Mouse (Mus musculus) kidney, embryonic 14.5 days (tissue): Measurements from ENCODE around the gene Plagl2. TPM values are rescaled to one million over a fixed set of nuclear protein-coding genes. Genes with fewer than 3 reads are reported as not detected.

Experiments
- ATAC-seq: fragments of 200-750 bp; cut with Nextera tagmentation; 2 replicates; pipeline ENCODE4 v1.8.0; 2017; ENCODE audit warnings: moderate number of reproducible peaks, mild to moderate bottlenecking, moderate TSS enrichment, moderate library complexity; ENCODE audit not compliant: low FRiP score, low TSS enrichment
- H3K27ac ChIP-seq: fragments of 300-500 bp; sonication (generic); 2 replicates; pipeline ENCODE4 v1.5.1; 2014; ENCODE audit warnings: low read depth, mild to moderate bottlenecking, low read length, moderate library complexity, mixed read lengths
- H3K27me3 ChIP-seq: fragments of 300-500 bp; sonication (generic); 2 replicates; pipeline ENCODE4 v1.6.1; 2014; ENCODE audit warnings: mild to moderate bottlenecking, low read length; ENCODE audit not compliant: control insufficient read depth, insufficient read depth
- H3K36me3 ChIP-seq: fragments of 300-500 bp; sonication (generic); 2 replicates; pipeline ENCODE4 v1.6.1; 2014; ENCODE audit warnings: low read length, mixed read lengths; ENCODE audit not compliant: control insufficient read depth, insufficient read depth
- H3K4me1 ChIP-seq: fragments of 300-500 bp; sonication (generic); 2 replicates; pipeline ENCODE4 v1.6.1; 2014; ENCODE audit warnings: low read length, mixed read lengths; ENCODE audit not compliant: control insufficient read depth, insufficient read depth
- H3K4me2 ChIP-seq: fragments of 300-500 bp; sonication (generic); replicated peaks from 2 replicates; pipeline ENCODE4 v1.6.1; 2014; ENCODE audit warnings: low read depth, mild to moderate bottlenecking, low read length
- H3K4me3 ChIP-seq: fragments of 300-500 bp; sonication (generic); 2 replicates; pipeline ENCODE4 v1.5.1; 2014; ENCODE audit warnings: mild to moderate bottlenecking, low read length
- H3K9ac ChIP-seq: fragments of 300-500 bp; sonication (generic); 2 replicates; pipeline ENCODE4 v1.6.1; 2014; ENCODE audit warnings: low read depth, mild to moderate bottlenecking, low read length, moderate library complexity
- H3K9me3 ChIP-seq: fragments of 300-500 bp; sonication (generic); 2 replicates; pipeline ENCODE4 v1.6.1; 2016; ENCODE audit warnings: low read length; ENCODE audit not compliant: control insufficient read depth
- WGBS: fragments of 180-500 bp; shearing (Covaris S2); extraction: QIAGEN DNeasy Blood & Tissue Kit; methylation state at CpG from one replicate; pipeline ENCODE4 v1.1.7; 2014; 5-methylcytosine and 5-hydroxymethylcytosine counted together
- polyA plus RNA-seq: library from polyadenylated mRNA; unstranded; fragments of >200 nt; fragmentation: Nextera tagmentation; extraction: Ambion mirVana; gene quantifications from 2 replicates; pipeline ENCODE4 v1.2.1, GENCODE M21; 2014

Plagl2 gene
- polyA plus RNA-seq, 1 experiment from 2014 or later = 26.2 TPM

GRCm38 (mm10) chr2:153242156-153242555 lies 930 bp upstream of the Plagl2 start:
- no peaks in the 10 kb centered on the region for H3K27me3 ChIP-seq
- H3K9ac ChIP-seq = peak overlapping the region; percentile 91
- 58% methylated on average over 6 of the region's 6 CpGs for WGBS
- no peak overlapping the region for H3K27ac ChIP-seq
- H3K4me1 ChIP-seq = peaks cover 27% of the 10 kb centered on the region
- H3K36me3 ChIP-seq = peaks cover 27% of the 10 kb centered on the region
- no peaks in the 10 kb centered on the region for H3K9me3 ChIP-seq
- H3K4me3 ChIP-seq = peak overlapping the region; percentile 79
- ATAC-seq = no peak
- peak overlapping the region; percentile 91 for H3K4me2 ChIP-seq

- H3K27ac ChIP-seq = peak overlapping the region; percentile 85
- no peaks in the 10 kb centered on the region for H3K9me3 ChIP-seq
- peak overlapping the region; percentile 91 for H3K4me2 ChIP-seq
- peak overlapping the region; percentile 91 for H3K9ac ChIP-seq
- under 1% methylated on average over 27 of the region's 33 CpGs for WGBS
- H3K36me3 ChIP-seq = peaks cover 27% of the 10 kb centered on the region
- H3K27me3 ChIP-seq = no peaks in the 10 kb centered on the region
- peaks cover 27% of the 10 kb centered on the region for H3K4me1 ChIP-seq
- no peak; the same call in 1 of the 2 replicates for ATAC-seq
- peak overlapping the region; percentile 79 for H3K4me3 ChIP-seq
Observed at GRCm38 (mm10) chr2:153240701-153241235, 458 bp downstream of the Plagl2 start.

- Histone ChIP-seq H3K4me2 (peak overlapping the region; percentile 91), H3K9me3 (no peaks in the 10 kb centered on the region), H3K9ac (peak overlapping the region; percentile 91), H3K27ac (peak overlapping the region; percentile 85), H3K4me3 (peak overlapping the region; percentile 79), H3K36me3 (peaks cover 27% of the 10 kb centered on the region), H3K27me3 (no peaks in the 10 kb centered on the region), H3K4me1 (peaks cover 27% of the 10 kb centered on the region)
- ATAC-seq = no peak
- 2% methylated on average over 21 of the region's 22 CpGs for WGBS
Observed at GRCm38 (mm10) chr2:153239860-153240480, 1.3 kb downstream of the Plagl2 start.

GRCm38 (mm10) chr2:153239021-153239859 lies 2.0 kb downstream of the Plagl2 start:
- Histone ChIP-seq H3K4me2 (peak overlapping the region; percentile 91), H3K27ac (peak overlapping the region; percentile 65), H3K4me1 (peaks cover 27% of the 10 kb centered on the region), H3K9ac (peak overlapping the region; percentile 91), H3K4me3 (peak overlapping the region; percentile 79), H3K36me3 (peaks cover 30% of the 10 kb centered on the region), H3K27me3 (no peaks in the 10 kb centered on the region), H3K9me3 (no peaks in the 10 kb centered on the region)
- WGBS = 57% methylated on average over 7 of the region's 7 CpGs
- ATAC-seq = no peak

GRCm38 (mm10) chr2:153238406-153238805 lies 2.8 kb downstream of the Plagl2 start:
- Histone ChIP-seq H3K27ac (no peak overlapping the region), H3K9ac (no peak overlapping the region), H3K27me3 (no peaks in the 10 kb centered on the region), H3K4me2 (no peak overlapping the region), H3K9me3 (no peaks in the 10 kb centered on the region), H3K4me1 (peaks cover 27% of the 10 kb centered on the region), H3K36me3 (peaks cover 34% of the 10 kb centered on the region), H3K4me3 (no peak overlapping the region)
- no peak for ATAC-seq
- 76% methylated on average over 2 of the region's 2 CpGs for WGBS

GRCm38 (mm10) chr2:153237891-153238290 lies 3.3 kb downstream of the Plagl2 start:
- H3K9me3 ChIP-seq = no peaks in the 10 kb centered on the region
- no peak overlapping the region for H3K4me2 ChIP-seq
- no peak overlapping the region for H3K4me3 ChIP-seq
- peaks cover 27% of the 10 kb centered on the region for H3K4me1 ChIP-seq
- no peak for ATAC-seq
- peaks cover 40% of the 10 kb centered on the region for H3K36me3 ChIP-seq
- 61% methylated on average over 4 of the region's 4 CpGs for WGBS
- H3K27me3 ChIP-seq = no peaks in the 10 kb centered on the region
- no peak overlapping the region for H3K27ac ChIP-seq
- H3K9ac ChIP-seq = no peak overlapping the region

GRCm38 (mm10) chr2:153237193-153237592 lies 4.0 kb downstream of the Plagl2 start:
- 55% methylated on average over 4 of the region's 4 CpGs for WGBS
- Histone ChIP-seq H3K4me3 (no peak overlapping the region), H3K27ac (no peak overlapping the region), H3K9me3 (no peaks in the 10 kb centered on the region), H3K27me3 (no peaks in the 10 kb centered on the region), H3K36me3 (peaks cover 46% of the 10 kb centered on the region), H3K9ac (no peak overlapping the region), H3K4me1 (peaks cover 25% of the 10 kb centered on the region), H3K4me2 (no peak overlapping the region)
- ATAC-seq = no peak

- Histone ChIP-seq H3K9me3 (no peaks in the 10 kb centered on the region), H3K27ac (no peak overlapping the region), H3K9ac (no peak overlapping the region), H3K4me3 (no peak overlapping the region), H3K36me3 (peaks cover 56% of the 10 kb centered on the region), H3K27me3 (no peaks in the 10 kb centered on the region), H3K4me2 (no peak overlapping the region), H3K4me1 (peaks cover 8% of the 10 kb centered on the region)
- WGBS = 85% methylated on average over 5 of the region's 5 CpGs
- ATAC-seq = no peak
Observed at GRCm38 (mm10) chr2:153228523-153228922, 12.7 kb downstream of the Plagl2 start.

GRCm38 (mm10) chr2:153227959-153228358 lies 13.3 kb downstream of the Plagl2 start:
- no peak for ATAC-seq
- Histone ChIP-seq H3K9me3 (no peaks in the 10 kb centered on the region), H3K27ac (no peak overlapping the region), H3K36me3 (peaks cover 50% of the 10 kb centered on the region), H3K4me3 (no peak overlapping the region), H3K9ac (no peak overlapping the region), H3K27me3 (no peaks in the 10 kb centered on the region), H3K4me1 (peaks cover 8% of the 10 kb centered on the region), H3K4me2 (no peak overlapping the region)
- 89% methylated on average over 4 of the region's 4 CpGs for WGBS
